Mouse (Mus musculus) heart, adult 11 months (tissue): ENCODE data around the gene Gm6583.
"Not testable (repeated sequence)": the region's sequence is repeated elsewhere in the genome, so short reads cannot be mapped to it uniquely, and the experiment has no call there.

Experiments
- DNase-seq: peaks from one replicate; pipeline ENCODE4 v3.0.0; 2022

Gene Gm6583

DNA sequence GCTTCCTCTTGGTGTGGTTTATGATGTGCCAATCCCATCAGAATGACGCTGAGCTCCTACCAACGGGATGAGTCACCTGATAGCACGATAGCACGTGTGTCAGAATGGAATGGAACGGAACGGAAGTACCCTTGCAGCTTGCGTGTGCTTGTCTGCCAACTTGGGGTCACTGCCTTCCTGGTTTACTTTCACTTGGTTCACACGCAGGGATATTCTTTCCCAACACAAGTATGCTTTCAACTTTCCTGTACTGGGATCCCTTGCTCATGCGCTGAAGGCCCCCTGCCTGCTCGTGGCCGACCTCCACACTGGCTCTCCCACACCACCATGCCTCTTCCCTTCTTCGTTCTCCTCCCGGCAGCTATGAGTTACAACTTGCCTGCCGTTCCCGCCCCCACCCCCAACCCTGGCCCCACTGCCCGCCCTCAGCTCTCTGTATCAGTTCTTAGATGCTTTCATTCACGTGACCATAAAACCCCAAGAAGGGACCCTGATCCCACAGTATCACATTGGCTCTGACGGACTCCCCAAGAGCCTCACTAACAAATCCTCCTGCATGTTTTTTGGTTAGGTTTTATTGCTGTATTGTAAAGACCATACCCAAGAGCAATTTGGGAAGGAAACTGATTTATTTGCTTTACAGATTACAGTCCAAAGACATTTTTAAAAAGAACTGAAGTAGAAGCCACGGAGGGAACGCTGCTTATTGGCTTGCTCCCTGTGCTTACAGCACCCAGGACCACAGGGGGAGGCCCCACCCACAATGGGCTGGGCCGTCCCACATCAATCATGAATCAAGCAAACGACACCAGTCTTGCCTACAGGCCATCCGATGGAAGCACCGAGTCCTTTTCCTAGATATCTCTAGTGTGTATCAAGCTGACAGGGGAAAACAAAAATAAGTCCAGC, 30.9 kb downstream of the Gm6583 start:
- DNase-seq: peak; percentile 97

DNA sequence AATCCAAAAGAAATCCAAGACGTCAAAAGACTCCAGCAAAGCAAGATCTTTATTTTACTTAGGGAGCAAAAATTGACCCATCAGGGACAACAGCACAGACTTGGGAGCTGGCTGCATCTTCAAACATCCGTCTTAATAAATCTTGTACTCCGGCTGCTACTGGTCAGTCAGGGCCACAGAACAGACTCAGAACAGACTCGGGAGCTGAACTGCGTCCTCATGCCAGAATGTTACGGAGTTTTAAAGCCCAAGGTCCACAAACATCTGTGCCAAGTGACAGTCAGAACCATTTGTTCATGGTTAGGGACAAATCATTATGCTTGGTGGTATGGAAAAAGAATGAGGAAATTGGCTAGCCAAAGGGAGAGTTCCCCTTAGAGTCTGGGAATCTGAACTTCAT, 32.6 kb downstream of the Gm6583 start:
- no peak for DNase-seq

DNA sequence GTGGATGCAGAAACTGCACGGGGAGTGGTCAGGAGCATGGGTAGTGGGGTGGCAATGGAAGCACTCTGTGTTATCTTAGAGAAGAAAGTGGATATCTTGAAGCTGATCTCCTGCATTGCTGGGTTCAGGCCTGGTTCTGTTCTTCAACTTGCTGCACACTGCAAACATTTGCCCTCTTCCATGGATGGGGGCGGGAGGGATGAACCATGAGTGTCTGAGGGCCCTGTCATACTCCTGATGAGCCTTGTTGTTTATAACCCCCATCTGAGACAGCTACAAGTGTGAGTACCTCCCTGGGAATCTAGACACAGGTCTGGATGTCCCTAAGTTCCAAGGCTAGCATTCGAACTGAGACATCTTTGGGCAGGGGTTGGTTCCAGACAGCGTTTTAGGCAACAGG, 34.5 kb downstream of the Gm6583 start:
- DNase-seq: no peak

DNA sequence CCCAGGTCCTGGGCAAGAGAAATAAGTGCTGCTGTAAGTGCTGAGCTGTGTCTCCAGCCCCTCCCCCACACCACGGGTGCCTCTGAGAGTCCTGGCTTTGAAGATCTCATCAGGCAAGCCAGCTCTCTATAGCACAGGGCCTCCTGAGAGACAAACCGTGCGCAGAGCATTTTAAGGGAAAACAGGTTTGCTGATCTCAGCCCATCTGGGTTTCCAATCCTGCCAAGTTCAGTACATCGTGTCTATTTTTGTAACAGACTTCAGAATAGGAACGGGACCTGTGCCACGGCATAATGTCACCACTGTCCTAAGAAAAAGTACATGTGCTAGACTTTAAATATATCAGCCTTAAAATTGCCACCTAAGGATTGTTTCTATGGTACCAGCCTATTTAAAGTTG, 34.9 kb downstream of the Gm6583 start:
- no peak for DNase-seq

DNA sequence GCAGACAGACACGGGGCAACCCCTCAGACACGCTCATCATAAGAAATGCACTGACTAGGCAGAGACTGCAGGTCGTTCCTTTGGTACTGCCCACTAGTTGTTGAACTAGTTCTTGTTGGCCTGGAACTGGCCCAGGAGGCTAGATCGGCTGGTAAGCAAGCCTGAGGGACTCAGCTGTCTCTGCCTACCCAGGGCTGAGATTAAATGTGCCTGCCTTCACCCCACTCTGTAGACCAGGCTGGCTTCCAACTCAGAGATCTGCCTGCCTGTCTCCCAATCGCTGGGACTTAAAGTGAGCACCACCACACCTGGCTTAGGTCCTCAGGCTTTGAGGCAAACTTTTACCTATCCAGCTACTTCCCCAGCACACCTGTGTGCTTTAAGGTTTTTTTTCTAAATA, 35.5 kb downstream of the Gm6583 start:
- no peak for DNase-seq

DNA sequence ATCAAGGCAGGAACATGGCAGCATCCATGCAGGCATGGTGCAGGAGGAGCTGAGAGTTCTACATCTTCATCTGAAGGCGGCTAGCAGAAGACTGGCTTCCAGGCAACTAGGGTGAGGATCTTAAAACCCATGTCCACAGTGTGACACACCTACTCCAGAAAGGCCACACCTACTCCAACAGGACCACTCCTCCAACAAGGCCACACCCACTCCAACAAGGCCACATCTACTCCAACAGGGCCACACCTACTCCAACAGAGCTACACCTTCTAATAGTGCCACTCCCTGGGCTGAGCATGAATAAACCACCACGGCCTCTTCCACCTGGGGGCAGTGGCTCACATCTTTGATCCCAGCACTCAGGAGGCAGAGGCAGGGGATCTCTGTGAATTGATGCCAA, 36.5 kb downstream of the Gm6583 start:
- not testable (repeated sequence) for DNase-seq

DNA sequence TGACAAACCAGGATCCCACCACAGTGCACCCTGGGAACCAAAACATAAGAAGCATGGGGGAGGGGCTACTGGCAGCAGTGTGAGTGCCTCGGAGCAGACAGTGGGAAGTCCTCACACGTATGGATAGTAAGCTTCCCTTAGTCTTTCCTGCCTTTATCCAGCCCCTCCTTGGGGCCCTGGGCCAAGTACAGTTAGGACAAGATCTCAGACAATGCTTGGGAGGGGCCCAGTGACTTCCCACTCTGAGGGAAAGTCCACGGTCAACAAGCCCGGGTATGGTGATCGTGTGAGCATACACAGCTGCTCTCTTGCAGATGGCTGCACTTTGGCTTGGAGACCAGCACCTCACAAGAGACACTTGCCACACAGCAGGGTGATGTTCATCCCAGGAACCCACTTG, 38.5 kb downstream of the Gm6583 start:
- DNase-seq: peak; percentile 98

DNA sequence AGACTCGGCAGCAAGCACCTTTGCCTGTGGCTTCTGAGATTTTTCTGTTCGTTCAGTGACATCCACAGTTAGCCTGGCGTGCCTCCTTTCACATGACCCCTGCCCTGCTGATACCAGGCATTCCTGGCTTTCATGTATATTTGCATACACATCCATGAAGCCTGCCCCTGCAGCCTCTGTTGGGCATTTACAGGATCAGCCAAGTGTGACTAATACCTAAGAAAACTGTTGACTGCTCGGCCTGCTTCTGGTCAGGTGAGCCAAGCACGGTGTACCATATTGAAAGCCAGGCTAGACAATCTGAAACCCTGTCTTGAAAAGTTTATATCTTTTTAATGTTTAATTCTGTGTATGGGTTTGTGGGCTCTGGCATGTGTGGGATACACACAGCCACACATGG, 39.4 kb downstream of the Gm6583 start:
- no peak for DNase-seq

DNA sequence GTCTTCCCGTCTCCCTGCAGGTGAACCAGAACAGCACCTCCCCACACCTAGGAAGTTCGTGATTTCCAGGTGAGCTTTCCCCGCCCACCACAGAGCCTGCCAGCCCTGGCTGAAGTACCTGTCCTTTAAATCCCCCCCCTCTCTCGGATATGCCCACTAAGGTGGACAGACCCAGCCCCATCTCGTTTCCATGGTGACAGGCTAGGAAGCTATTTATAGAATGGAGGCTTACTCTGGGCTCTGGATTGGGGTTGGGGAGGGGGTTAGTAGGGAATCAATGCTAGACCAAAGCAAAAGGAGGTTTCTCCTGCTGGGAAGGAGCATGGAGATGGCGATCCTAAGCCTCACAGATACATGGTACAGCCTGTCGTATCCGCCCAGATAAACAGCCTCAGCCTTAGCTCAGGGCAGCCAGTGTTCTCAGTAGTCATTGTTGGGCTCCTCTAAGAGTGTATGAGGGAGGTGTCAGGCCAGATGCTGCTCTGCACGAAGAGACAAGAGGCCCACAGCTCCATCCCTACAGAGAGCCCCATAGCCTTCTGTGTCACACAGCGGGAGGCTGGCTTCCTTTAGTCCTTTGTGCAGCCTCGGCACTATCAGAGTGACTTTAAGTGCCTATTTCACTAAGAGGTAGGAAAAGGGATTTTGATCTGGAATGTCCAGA, 42.5 kb downstream of the Gm6583 start:
- DNase-seq: no peak

DNA sequence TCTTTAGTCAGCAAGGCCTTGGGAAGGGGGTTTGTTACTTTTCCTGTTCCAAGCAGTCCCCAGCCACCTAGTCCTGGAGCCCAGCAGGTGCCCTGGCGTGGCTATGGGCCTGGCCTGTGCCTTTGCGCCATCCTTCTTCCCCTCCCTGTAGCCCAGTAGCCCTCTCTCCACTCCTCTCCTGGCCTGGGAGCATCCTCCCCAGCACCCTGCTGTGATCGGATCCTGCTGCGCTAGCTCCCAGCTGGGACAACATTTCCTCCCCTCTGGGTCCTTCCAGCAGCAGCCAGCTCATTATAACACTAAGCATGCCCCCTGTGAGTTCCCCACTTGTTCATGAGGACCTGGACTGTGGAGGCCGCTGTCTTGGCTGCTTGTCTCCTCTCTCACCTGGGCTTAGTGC, 50.0 kb downstream of the Gm6583 start:
- DNase-seq: no peak
